Mouse (Mus musculus) retina, embryonic 14.5 days (tissue): ENCODE data around the gene Gm17490.

Source experiments
- DNase-seq: peaks from one replicate; pipeline ENCODE4 v3.0.0-alpha.2; 2015; ENCODE audit warnings: low spot score

Gm17490 gene

DNA sequence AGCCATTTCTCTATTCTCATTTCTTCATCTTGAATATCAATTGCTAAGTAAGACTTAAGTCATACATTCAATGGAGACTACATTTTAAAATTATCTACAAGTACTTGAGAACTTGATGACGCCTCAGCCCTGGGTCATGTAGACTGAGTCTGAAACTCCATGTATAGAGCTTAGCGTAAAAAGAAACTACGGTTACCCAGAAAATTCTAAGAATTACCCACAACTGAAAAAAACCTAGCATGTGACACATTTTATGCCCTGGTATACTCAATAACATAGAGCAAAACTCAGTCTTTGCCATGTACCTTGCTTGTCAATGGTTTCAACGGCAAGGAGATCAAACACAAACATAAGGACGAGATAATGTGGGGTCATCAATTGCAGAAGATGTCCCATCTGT, at the start of gene Gm17490:
Gene Gm17490 (minus strand): TSS at position 375 of the 400 bp plus-strand sequence.
- DNase-seq, result no peak

DNA sequence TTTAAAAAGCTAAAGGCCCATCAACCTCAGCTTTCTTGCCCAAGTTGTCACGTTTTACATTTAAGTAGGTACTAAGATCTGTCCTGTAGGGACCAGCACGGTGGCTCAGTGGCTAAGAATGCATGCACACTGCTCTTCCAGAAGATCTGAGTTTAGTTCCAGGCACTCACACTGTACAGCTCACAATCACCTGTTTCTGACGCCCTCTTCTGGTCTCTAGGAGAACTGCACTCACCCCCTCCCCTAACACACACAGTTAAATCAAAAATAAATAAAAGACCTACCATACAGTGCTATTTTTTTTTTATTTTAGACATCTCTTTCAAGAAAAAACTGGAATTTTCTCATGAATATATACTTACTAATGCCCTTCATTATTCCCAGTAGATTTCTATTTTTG, 46.1 kb upstream of the Gm17490 start:
- DNase-seq, result peak; percentile 18

DNA sequence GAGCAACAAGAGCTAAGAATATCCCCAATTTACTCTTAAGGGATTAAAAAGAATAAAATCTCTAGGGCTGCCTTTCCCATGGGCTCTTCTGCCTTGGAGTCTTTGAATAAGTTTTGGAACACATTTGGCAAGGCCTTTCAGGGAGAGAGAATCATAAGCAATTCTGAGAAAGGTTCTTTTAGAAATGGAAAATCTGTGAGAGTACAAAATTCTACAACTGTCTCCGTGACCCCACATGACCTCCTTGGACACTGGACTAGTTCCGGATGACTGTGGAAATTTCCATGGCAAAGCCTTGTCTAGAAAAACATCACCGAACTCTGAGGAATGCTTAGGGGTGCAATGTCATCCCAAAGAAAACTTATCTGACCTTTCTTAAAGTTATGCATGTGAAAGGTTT, 39.3 kb upstream of the Gm17490 start:
- DNase-seq, result no peak

DNA sequence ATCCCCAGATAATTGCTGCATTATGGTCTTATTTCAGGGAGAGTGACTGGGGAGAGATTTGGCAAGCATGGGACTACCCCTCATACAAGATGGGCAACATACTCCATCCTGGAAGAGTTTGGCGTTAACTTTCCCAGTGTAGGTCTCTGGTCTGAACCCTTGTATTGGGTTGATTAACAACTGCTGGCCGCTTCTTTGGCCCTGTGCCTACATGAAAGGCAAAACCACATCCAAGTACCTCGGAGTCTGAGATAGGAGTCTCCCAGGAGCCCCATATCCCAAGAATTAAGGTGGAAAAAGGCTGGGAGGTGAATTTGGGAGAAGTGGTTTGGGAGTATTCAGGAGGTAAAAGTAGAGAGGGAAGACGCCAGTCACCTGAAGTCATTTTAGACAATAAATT, 38.7 kb upstream of the Gm17490 start:
- no peak for DNase-seq

DNA sequence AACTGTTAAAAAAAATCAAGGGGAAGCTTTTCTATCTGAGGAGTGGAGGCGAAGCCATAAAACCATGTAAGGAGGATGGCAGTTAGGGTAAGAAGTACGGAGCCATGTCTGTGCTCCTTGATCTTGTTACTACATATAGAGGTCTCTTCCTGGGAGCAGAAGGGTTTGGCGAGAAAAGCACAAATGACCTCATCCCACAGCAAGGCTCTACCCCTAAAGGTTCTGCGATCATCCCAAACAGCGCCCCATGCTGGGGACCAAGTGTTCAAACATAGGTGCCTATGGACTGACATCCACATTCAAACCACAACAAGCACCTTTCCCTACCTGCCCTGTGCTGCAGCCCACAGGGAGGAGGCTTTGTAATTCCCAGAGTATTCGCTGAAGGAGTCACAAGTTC, 38.3 kb upstream of the Gm17490 start:
- DNase-seq, result peak; percentile 43

DNA sequence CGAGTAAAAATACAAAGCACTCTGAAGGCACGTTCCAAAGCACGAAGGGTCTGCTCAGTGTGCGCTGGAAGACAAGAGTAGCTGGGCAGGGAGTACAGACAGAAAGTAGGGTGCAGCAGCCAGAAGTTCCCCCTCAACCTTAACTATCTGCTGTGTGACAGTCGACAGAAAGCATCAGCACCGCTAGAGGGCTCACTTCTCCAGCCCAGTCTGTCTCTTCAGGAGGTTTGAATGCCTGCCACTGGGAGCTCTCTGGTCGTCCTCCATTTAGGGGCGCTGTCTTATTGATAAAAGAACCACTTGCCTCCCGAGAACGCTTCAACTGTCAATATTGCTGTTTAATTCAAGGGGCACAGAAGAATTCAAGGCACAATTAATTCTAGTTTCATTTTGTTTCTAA, 37.9 kb upstream of the Gm17490 start:
- DNase-seq, result peak; percentile 90

DNA sequence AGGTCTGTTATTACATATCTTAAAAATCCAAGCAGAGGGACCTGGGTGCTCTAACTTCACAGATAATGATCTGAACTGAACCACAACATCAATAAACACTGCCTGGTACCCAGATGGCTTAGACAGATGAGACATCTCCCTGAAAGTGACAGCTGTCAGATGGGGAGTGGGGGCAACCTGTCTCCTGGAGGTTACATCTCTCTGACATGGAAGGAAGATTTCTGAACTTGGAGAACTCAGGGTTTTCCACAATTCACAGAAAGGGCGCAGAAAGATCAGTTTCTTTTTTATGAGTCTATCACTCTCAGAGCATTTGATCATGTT, 36.8 kb upstream of the Gm17490 start:
- DNase-seq, result no peak

DNA sequence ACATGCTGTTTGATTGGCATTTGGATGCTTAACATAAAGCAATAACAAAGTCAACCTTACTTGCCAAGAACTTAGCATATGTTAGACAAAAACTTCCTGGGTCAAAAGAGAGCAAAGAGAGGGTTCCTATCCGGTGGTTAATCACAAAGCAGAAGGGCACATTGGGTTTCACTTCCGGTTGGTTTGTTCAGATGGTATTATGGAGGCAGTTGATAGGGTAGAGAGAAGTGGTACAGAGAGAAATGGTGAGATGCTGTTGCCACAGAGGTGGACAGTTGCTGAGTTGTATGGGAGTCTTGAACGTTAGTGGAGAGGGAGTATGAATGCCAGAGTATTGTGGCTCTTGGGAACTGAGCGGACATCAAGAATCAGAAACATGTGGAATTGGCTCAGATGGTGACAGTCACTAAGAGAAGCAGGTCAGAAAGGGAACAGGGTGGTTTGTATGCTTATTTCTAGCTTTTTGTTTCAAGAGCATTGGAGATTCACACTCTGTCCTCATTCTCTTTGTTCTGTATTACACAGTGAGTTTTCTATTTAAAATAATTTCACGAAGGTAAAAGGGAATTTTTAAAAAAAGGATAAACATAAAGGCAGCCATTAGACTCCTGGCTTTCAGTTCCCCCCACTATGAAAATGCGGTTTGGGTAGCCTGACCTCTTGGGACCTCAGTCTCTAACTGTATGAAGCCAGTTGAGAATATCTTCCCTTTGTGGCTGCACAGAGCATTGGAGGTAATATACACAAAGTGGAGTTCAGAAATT, 36.3 kb upstream of the Gm17490 start:
- no peak for DNase-seq

DNA sequence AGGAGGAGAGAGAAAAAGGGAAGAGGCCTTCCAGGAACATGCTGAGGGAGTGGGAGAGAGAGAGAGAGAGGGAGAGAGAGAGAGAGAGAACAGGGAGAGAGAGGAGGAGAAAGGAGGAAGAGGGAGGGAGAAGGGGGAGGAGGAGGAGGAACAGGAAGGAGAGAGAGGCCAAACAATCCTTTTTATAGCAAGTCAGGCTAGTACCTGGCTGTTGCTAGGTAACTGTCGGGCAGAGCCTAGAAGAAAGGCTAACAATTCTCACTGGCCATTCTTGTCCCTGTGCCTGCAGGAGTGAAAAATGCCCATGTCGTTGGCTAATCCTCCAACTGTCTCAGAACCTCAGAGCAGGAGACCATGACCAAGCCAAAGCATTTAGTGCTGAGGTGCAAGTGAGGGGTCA, 33.2 kb upstream of the Gm17490 start:
- DNase-seq, result no peak

DNA sequence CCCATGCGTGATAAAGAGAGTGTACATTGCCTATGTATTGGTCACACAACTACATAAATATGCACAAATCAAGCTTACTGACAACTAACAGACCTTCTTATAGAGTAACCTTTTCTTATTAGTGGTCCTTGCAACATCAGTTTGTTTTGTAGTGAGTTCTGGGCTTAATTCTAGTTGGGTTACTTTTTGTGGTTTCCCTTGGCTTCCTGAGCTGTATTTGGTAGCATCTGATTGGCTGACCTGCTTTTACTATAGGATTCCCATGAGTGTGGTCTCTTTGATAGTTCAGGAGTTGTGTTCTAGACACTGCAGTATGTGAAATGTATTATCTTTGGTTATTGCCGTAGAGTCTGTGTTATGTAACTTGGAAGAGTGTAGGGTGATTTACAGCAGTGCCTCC, 31.5 kb upstream of the Gm17490 start:
- DNase-seq, result no peak

DNA sequence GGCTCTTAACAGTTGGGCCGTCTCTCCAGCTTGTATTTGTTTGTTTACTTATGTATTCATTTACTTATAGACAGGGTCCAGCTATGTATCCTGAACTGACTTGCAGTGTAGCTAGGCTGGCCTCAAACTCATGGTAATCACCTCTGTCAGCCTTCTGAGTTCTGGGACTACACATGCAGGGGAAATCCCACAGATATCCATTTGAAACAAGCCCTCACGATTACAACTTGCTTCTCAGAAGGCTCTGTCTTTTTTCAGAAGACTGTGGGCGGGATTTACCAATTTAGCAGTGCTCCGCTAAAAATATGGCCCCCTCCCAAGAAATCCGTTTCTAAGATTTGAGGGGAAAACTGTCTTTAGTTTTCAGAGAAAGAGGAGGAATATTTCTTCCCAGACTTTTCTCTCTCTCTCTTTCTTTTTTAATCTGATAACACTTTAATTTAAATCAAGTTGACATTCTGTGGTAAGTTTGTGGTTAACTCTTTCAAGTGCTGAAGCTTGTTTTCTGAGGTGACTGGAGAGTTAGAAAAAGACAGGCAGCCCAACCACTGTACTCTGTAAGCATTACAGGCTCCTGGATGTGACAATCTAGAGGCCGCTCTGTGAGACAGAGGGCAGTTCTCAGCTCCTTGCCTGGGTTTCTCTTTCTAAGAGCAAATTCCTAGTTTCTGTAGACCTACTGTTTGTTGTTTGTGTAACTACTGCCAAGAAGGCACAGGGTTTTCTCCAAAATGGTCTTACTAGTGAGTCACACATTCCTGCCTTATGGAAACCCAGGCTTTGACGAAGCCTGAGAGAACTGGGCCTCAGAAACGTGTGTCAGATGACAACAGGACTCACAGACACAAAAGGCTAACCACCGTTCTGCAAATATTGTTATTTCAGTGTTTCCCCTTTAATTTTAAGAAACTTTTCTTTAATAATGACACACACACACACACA, 29.2 kb upstream of the Gm17490 start:
- DNase-seq, result no peak

DNA sequence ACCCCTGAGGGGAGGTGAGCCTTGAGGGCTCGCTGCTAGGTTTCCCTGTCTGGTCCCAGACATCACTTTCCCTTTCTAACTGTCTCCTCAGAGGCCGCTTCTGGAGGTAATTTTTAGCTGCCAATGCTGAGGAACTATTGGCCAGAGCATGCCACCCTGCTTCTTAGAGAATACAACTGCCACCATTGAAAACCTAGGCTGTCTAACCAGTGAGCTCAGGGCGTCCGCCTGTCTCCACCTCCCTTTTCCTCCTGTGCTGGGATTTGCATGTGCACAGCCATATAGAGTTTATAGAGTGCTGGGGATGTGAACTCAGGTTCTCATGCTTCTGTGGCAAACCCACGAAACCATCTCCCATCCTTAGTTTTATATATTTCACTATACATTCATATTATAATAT, 27.7 kb upstream of the Gm17490 start:
- no peak for DNase-seq

DNA sequence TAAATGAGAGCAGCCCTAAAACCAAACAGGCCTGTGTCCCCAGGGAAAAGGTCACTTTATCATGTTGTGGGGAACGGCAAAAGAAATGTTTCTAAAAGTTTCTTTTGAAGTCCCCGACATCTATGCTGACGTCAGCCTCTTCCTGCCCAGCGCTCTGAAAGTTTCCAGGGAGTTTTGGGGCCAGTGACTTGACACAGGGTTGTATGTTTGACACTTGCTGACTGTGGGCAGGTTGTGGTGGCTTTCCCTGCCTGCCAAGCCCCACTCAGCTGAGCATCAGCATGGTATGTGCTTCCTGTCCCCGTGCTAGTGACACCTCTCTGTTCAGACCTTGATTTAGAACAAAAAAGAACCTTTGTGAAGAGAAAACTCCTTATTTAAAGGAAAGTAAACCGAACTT, 27.3 kb upstream of the Gm17490 start:
- DNase-seq, result no peak

DNA sequence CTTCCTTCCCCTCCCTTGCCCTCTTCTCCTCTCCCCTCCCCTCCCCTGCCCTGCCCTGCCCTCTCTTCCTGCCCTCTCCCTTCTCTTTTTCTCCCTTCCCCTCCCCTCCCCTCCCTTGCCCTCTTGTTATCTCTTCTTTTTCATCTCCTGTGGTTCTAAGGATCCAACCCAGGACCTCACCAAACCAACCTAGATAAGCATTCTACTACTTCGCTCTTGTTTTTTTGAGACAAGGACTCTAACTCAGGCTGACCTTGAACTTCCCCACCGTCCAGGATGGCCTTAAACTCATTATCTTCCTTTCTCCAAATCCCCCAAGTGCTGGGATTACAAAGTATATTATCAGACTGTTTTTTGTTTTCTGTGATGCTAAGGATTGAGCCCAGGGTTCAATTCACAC, 26.7 kb upstream of the Gm17490 start:
- no peak for DNase-seq

DNA sequence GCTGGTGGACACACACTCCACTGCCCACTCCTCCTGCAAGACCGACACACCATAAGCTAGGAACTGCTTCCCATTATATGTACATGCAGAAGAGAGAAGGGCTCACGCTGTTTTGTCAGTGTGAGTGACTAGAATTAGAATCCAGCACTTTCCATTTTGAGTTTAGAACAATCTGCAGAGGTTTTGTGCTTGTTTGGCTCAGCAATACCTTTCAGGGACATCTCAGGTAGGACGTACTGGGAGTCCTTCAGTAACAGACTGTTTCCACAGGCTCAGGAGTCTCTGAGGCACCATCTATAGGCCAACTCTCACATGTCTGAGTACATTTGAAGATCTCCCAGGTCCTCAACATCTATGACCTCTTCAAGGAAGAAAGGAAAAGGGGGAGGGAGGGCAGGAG, 26.1 kb upstream of the Gm17490 start:
- DNase-seq, result no peak

DNA sequence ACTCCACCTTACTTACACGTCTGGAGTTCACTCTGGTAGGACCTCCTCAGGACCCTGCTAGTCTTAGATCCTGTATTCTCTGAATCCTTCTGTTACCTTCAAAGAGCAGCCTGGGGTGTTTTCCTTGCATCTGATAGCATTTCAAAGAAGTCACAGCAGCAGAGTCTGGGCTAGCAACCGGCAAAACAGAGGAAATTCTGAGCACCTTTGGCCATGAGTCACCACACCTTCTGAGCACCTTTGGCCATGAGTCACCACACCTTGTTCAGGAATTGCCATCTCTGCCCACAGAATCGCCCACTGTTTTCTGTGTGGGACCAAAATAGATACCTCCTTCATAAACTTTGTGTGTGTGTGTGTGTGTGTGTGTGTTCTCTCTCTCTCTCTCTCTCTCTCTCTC, 25.4 kb upstream of the Gm17490 start:
- DNase-seq, result no peak

DNA sequence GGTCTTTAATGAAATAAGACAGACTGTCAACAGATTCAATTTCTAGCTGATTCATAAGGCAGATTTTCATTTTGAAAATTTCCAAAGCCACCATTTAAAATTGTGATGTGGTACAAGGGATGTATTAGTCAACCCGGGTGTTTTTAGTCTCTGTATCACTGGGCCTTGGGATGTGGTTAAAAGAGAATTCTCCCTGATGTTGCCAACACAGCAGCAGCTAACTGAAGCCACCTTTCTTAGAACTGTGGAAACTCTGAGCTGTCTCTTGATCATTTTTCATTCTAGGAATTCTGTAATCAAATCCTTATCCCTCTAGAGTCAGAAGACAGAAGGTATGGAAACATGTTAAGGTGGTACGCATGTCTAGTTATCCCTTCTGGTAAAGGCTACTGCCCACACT, 19.2 kb upstream of the Gm17490 start:
- DNase-seq, result no peak

DNA sequence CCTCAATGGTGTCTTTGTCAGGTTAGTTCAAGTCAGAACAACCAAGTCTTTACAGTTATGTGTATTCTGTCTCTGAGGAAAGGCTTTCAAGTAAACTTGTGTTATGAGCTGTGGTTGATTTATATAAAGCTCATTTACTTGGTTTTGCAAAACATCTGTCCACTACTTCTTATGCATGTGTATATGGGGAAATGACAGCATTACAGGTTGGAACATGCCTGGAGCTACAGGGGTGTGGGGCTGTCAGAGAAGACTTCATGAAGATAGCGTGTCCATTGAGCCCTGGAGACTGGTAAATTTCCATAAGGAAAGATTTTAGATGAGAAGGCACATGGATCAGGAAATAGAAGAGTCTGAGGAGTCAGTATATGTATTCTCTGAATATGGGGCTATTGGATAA, 18.0 kb upstream of the Gm17490 start:
- no peak for DNase-seq

DNA sequence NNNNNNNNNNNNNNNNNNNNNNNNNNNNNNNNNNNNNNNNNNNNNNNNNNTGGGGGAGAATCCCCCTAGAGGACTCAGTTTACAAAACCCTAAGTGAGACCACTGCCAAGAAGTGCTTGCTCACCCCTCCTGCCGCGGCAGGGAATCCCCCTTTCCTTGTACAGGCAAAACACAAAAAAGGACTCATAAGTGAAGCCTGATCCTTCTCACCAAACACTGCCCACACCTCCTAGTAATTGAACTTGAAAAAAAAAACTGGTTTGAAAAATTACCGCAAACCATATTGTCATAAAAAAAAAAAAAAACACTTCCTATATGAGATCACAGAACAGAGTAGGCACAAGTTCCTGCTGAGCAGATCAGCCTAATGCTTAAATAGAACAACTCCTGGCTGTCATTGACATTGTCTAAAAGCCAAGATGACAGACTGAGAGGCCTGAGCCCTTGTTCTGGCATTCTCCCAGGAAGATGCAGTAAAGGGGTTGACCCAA, 16.4 kb upstream of the Gm17490 start, which contains the start of gene Il2ra:
Gene Il2ra (plus strand): TSS at position 357 of the 491 bp plus-strand sequence.
- no peak for DNase-seq

DNA sequence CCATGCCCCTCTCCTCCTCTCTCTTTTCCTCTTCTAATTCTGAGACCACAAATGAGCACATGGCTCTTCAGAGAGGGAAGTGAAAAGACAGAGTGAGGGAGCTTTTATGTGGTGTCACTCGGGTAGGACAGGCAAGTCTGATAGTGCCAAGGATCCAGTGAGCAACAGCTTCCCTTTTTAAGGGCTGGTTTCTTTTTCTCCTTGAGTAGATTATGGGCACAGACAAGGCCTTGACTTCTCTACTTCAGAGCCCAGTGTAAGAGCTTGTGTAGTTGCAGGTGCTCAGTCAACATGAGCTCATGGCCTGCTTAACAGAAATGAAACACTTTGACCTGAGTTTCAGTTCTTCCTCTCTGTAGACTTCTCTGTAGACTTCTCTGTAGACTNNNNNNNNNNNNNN, 11.1 kb upstream of the Gm17490 start:
- DNase-seq, result no peak

DNA sequence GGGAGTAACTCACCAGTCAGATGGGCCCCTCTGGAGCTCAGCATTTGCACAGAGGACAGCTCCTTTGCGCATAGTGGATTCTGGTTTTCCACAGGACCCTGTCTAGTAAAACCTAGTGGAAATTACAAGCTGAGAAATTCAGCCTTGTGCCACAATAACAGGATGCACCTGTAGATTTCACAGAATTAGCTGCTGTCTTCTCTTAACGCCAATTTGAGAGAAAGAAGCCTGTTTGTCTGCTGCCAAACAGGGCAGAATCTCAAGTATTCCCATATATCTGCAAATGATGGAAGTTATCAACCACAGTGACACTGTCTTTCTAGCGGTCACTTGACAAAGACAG, 10.0 kb upstream of the Gm17490 start:
- DNase-seq, result no peak

DNA sequence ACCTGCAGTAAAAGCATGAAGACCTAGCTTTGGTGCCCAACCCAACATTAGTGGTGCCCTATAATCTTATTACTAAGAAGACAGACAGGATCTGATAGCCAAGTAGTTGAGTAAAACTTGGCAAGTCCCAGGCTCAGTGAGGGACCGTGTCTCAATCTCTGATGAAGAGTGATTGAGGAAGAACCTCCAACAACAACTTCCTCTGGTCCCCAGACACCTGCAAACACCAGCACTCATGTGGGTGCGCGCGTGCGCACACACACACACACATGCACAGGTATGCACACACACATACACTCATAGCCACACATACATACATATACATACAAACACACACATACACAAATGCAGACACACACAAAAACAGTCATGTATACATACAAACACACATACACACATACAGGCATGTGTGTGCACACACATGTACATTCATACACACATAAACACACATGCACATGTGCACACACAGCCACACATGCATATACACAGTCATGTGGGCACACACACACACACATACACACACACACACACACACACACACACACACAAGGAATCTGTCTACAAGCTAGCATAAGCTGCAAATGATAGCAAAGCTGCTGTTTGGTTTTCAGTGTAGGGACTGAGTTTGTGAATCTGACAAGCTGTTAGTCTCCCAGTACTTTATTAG, 9.5 kb upstream of the Gm17490 start:
- no peak for DNase-seq

DNA sequence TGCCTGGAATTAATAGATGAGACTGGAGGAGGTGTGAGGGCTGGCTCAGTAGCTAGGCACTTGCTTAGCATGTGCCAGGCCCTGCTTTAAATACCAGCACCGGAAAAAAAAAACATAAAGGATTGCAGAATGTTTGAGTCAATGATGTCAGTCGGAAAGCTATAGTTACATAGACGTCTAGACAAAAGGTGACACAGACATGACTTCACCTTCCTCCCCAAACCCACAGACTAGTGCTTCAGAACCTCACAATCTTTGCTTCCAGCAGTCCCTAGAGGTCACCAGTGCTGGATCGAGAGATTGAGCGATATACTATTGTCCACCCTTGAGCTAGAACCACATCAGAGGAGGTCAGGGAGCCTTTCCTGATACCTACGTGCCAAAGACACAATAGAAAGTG, 9.0 kb upstream of the Gm17490 start:
- no peak for DNase-seq
